In genomic region chr8:112097883-112098635, GRCm38 (mm10) we compare ENCODE assay signal across 9 mouse cellular contexts.
A peak's percentile ranks its signal among the peaks of the same experiment; 100 is the strongest.
DNase-seq lines count a peak whose midpoint lies in the region; ATAC-seq and TF ChIP-seq lines count a peak whose summit lies in the region.
"Had no signal": no experiment of that assay in that cellular context is flagged by ENCODE, and none has a peak within 500 bp of the region (broad histone marks: within the 10 kb centered on the region; RNA-seq: fewer than 3 reads in every experiment).

No protein-coding gene starts in this region.

- H3K4me3 ChIP-seq in kidney, adult 2 months (ENCODE audit: insufficient read depth, low read depth, low read length), result no peak overlapping the region
- H3K4me3 ChIP-seq in kidney, embryonic 16.5 days (ENCODE audit: low read length), result no peak overlapping the region
- H3K4me3 ChIP-seq in forebrain, embryonic 13.5 days, result no peak overlapping the region
- H3K4me3 ChIP-seq in midbrain, embryonic 12.5 days, result no peak overlapping the region
- no peak overlapping the region for H3K4me3 ChIP-seq in liver, embryonic 11.5 days (ENCODE audit: low read depth, low read length)
- H3K4me3 ChIP-seq: limb, embryonic 15.5 days had no signal

- ATAC-seq in kidney, embryonic 16.5 days (ENCODE audit: low FRiP score, low TSS enrichment), result no peak
- ATAC-seq in forebrain, embryonic 13.5 days, result peak; percentile 94
- ATAC-seq in midbrain, embryonic 12.5 days (ENCODE audit: low FRiP score, low read depth), result peak; percentile 86
- no peak for ATAC-seq in granulocyte monocyte progenitor cell, adult 5-6 weeks (replicated peaks; ENCODE audit: poor library complexity, severe bottlenecking)
- ATAC-seq in liver, embryonic 11.5 days (replicated peaks; ENCODE audit: low FRiP score), result no peak

- TF ChIP-seq CTCF in kidney, adult 2 months (conservative IDR thresholded peaks at IDR 0.05; ENCODE audit: insufficient read depth, insufficient read length, low read depth, low read length), result no peak

- no peak overlapping the region for H3K4me2 ChIP-seq in kidney, embryonic 16.5 days (replicated peaks; ENCODE audit: low read depth, low read length)
- H3K4me2 ChIP-seq in forebrain, embryonic 13.5 days, result no peak overlapping the region
- H3K4me2 ChIP-seq in midbrain, embryonic 12.5 days (replicated peaks), result no peak overlapping the region
- H3K4me2 ChIP-seq in liver, embryonic 11.5 days, result no peak overlapping the region
- H3K4me2 ChIP-seq: limb, embryonic 15.5 days had no signal

- 80% methylated on average over 10 of the region's 10 CpGs for WGBS in kidney, adult 2 months
- WGBS in kidney, embryonic 16.5 days, result 89% methylated on average over 10 of the region's 10 CpGs
- 58% methylated on average over 10 of the region's 10 CpGs for WGBS in forebrain, embryonic 13.5 days
- whole genome bisulfite sequencing in midbrain, embryonic 12.5 days, result 65% methylated on average over 10 of the region's 10 CpGs
- 91% methylated on average over 10 of the region's 10 CpGs for WGBS in liver, embryonic 11.5 days

- H3K36me3 ChIP-seq in kidney, adult 2 months (ENCODE audit: control insufficient read depth, insufficient read depth, low read length), result no peaks in the 10 kb centered on the region
- no peaks in the 10 kb centered on the region for H3K36me3 ChIP-seq in kidney, embryonic 16.5 days (ENCODE audit: insufficient read depth, low read length)
- no peaks in the 10 kb centered on the region for H3K36me3 ChIP-seq in forebrain, embryonic 13.5 days (ENCODE audit: poor library complexity, severe bottlenecking)
- no peaks in the 10 kb centered on the region for H3K36me3 ChIP-seq in midbrain, embryonic 12.5 days
- H3K36me3 ChIP-seq in liver, embryonic 11.5 days (ENCODE audit: control insufficient read depth, insufficient read depth, low read length), result no peaks in the 10 kb centered on the region
- H3K36me3 ChIP-seq: limb, embryonic 15.5 days had no signal

- H3K9ac ChIP-seq in kidney, embryonic 16.5 days (replicated peaks; ENCODE audit: low read length), result no peak overlapping the region
- H3K9ac ChIP-seq in forebrain, embryonic 13.5 days, result no peak overlapping the region
- H3K9ac ChIP-seq in midbrain, embryonic 12.5 days (replicated peaks), result no peak overlapping the region
- H3K9ac ChIP-seq in liver, embryonic 11.5 days (ENCODE audit: low read depth, low read length), result no peak overlapping the region
- H3K9ac ChIP-seq: limb, embryonic 15.5 days had no signal

- intact Hi-C loops in heart, postnatal 10 days (cut with DNase I), result no loop called here

- H3K9me3 ChIP-seq in kidney, embryonic 16.5 days (ENCODE audit: low read length), result no peaks in the 10 kb centered on the region
- H3K9me3 ChIP-seq in forebrain, embryonic 13.5 days (replicated peaks), result no peaks in the 10 kb centered on the region
- no peaks in the 10 kb centered on the region for H3K9me3 ChIP-seq in midbrain, embryonic 12.5 days
- no peaks in the 10 kb centered on the region for H3K9me3 ChIP-seq in liver, embryonic 11.5 days (ENCODE audit: control insufficient read depth, low read length)
- H3K9me3 ChIP-seq: limb, embryonic 15.5 days had no signal

- no peaks in the 10 kb centered on the region for H3K4me1 ChIP-seq in kidney, adult 2 months (ENCODE audit: control insufficient read depth, insufficient read depth, low read length)
- no peaks in the 10 kb centered on the region for H3K4me1 ChIP-seq in kidney, embryonic 16.5 days (ENCODE audit: insufficient read depth, low read length)
- peaks cover 10% of the 10 kb centered on the region for H3K4me1 ChIP-seq in forebrain, embryonic 13.5 days
- H3K4me1 ChIP-seq in midbrain, embryonic 12.5 days, result peaks cover 10% of the 10 kb centered on the region
- no peaks in the 10 kb centered on the region for H3K4me1 ChIP-seq in liver, embryonic 11.5 days (replicated peaks; ENCODE audit: control insufficient read depth, insufficient read depth, low read length)
- H3K4me1 ChIP-seq: limb, embryonic 15.5 days had no signal

- no peaks in the 10 kb centered on the region for H3K27me3 ChIP-seq in kidney, adult 2 months (replicated peaks; ENCODE audit: control insufficient read depth, insufficient read depth, low read length)
- no peaks in the 10 kb centered on the region for H3K27me3 ChIP-seq in kidney, embryonic 16.5 days (ENCODE audit: insufficient read depth, low read length)
- no peaks in the 10 kb centered on the region for H3K27me3 ChIP-seq in forebrain, embryonic 13.5 days
- no peaks in the 10 kb centered on the region for H3K27me3 ChIP-seq in midbrain, embryonic 12.5 days
- no peaks in the 10 kb centered on the region for H3K27me3 ChIP-seq in liver, embryonic 11.5 days (replicated peaks; ENCODE audit: control insufficient read depth, insufficient read depth, low read length)
- H3K27me3 ChIP-seq: limb, embryonic 15.5 days had no signal

- TF ChIP-seq POLR2A in kidney, adult 2 months (IDR thresholded peaks at IDR 0.05; ENCODE audit: low read depth, low read length), result no peak

- DNase-seq in kidney, adult 2 months, result peak; percentile 50
- peak; percentile 79 to 80 for DNase-seq in heart, postnatal 10 days
- peak; percentile 40 to 78 for DNase-seq in layer of hippocampus, postnatal 14 days (ENCODE audit: low spot score in 2 of 2)
- no peak for DNase-seq in liver, embryonic 11.5 days (ENCODE audit: low spot score)

- no peak overlapping the region for H3K27ac ChIP-seq in kidney, adult 2 months (ENCODE audit: insufficient read depth, low read depth, low read length)
- no peak overlapping the region for H3K27ac ChIP-seq in kidney, embryonic 16.5 days (ENCODE audit: low read length)
- peak overlapping the region; percentile 59 for H3K27ac ChIP-seq in forebrain, embryonic 13.5 days
- H3K27ac ChIP-seq in midbrain, embryonic 12.5 days (replicated peaks), result 0 out of 2 replicates have a peak overlapping the region, but pooled peaks have one; percentile 15
- no peak overlapping the region for H3K27ac ChIP-seq in liver, embryonic 11.5 days (ENCODE audit: low read depth, low read length)
- H3K27ac ChIP-seq: limb, embryonic 15.5 days had no signal

Comparison
In these comparisons a context has a peak if more than half of its experiments do, and no peak if none do; other contexts are left out.
1. H3K27ac ChIP-seq: peak in forebrain, embryonic 13.5 days (single experiment) and midbrain, embryonic 12.5 days (single experiment); none in kidney, adult 2 months (single experiment), kidney, embryonic 16.5 days (single experiment) and liver, embryonic 11.5 days (single experiment).
2. ATAC-seq: peak in forebrain, embryonic 13.5 days (single experiment) and midbrain, embryonic 12.5 days (single experiment); none in kidney, embryonic 16.5 days (single experiment), granulocyte monocyte progenitor cell, adult 5-6 weeks (single experiment) and liver, embryonic 11.5 days (single experiment).